Mouse (Mus musculus): ENCODE results near the gene Gm15217.

- TF ChIP-seq ZC3H11A (IDR thresholded peaks at IDR 0.05; ENCODE audit: borderline replicate concordance, low read depth, low read length) (no peak), HCFC1 (IDR thresholded peaks at IDR 0.05; ENCODE audit: borderline replicate concordance, insufficient read depth, low read length) (no peak), MAFK (IDR thresholded peaks at IDR 0.05; ENCODE audit: insufficient read depth, low read depth, low read length) (no peak)
Measured at GRCm38 (mm10) chr14:46430231-46430630, 51.0 kb downstream of the Gm15217 start.
